Mouse (Mus musculus) bone marrow, adult 2 months (tissue): ENCODE measurements around the gene Olfr1124. TPM values are rescaled to one million over a fixed set of nuclear protein-coding genes. Genes with fewer than 3 reads are reported as not detected.

Experiments
- H3K27ac ChIP-seq: fragments of 200-500 bp; 2 replicates; pipeline ENCODE4 v1.5.1; 2012; ENCODE audit warnings: low read depth, mild to moderate bottlenecking, control low read depth, inconsistent platforms, low read length; ENCODE audit not compliant: control insufficient read depth, poor library complexity, insufficient read depth
- H3K4me1 ChIP-seq: fragments of 200-500 bp; 2 replicates; pipeline ENCODE4 v1.6.1; 2011; ENCODE audit warnings: low read length; ENCODE audit not compliant: control insufficient read depth, insufficient read depth
- H3K4me3 ChIP-seq: fragments of 200-500 bp; replicated peaks from 2 replicates; pipeline ENCODE3; 2011; ENCODE audit warnings: mild to moderate bottlenecking, low read depth, low read length, control low read depth; ENCODE audit not compliant: control insufficient read depth
- CTCF ChIP-seq: fragments of 200-500 bp; IDR thresholded peaks from 2 replicates; pipeline ENCODE4 v1.5.1; 2011; ENCODE audit warnings: low read length, control low read depth; ENCODE audit not compliant: control insufficient read depth, insufficient read depth
- POLR2A ChIP-seq: fragments of 200-500 bp; IDR thresholded peaks from 2 replicates; pipeline ENCODE4 v1.6.1; 2011; ENCODE audit warnings: low read depth, mild to moderate bottlenecking, control low read depth, low read length, borderline replicate concordance; ENCODE audit not compliant: control insufficient read depth
- WGBS: fragments of 180-500 bp; shearing (Covaris S2); methylation state at CpG from one replicate; pipeline ENCODE4 v1.1.7; 2018; 5-methylcytosine and 5-hydroxymethylcytosine counted together
- polyA plus RNA-seq: library from polyadenylated mRNA; stranded (reverse); fragments of >200 nt; gene quantifications from 2 replicates; pipeline ENCODE4 v1.2.4, GENCODE M21; 2011; ENCODE audit warnings: low replicate concordance; ENCODE audit not compliant: missing spikeins, insufficient read depth, insufficient read length

Gene Olfr1124
- polyA plus RNA-seq, 1 experiment, result 1.2 TPM

- Histone ChIP-seq H3K27ac (no peak overlapping the region), H3K4me1 (no peaks in the 10 kb centered on the region), H3K4me3 (no peak overlapping the region)
- TF ChIP-seq CTCF (no peak), POLR2A (no peak)
Observed at GRCm38 (mm10) chr2:87480207-87480606, 50.1 kb downstream of the Olfr1124 start.

GRCm38 (mm10) chr2:87481158-87481557 lies 51.1 kb downstream of the Olfr1124 start:
- no peak overlapping the region for H3K27ac ChIP-seq
- no peak for TF ChIP-seq POLR2A
- TF ChIP-seq CTCF, result no peak
- no peaks in the 10 kb centered on the region for H3K4me1 ChIP-seq
- 72% methylated on average over 4 of the region's 4 CpGs for WGBS
- no peak overlapping the region for H3K4me3 ChIP-seq

DNA sequence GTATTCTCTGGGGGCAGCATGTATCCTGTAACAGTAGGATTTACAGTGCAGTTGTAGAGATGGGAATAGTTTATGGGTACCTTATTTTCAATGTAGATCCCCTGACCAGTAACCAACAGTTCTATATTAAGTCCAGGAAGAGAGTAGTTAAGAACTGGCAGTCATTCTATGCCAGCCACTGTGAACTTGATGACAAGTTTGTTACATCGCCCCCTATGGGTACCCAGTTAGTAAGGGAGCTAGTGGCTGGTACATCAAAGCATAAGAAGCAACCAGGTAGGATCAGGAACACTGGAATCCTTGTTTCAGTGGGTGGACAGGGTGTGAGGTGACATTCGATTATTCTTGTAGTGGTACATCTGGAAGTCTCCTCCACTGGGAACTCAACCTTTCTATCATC lies 52.2 kb downstream of the Olfr1124 start:
- Histone ChIP-seq H3K27ac (no peak overlapping the region), H3K4me3 (no peak overlapping the region), H3K4me1 (no peaks in the 10 kb centered on the region)
- TF ChIP-seq CTCF (no peak), POLR2A (no peak)
- WGBS, result 58% methylated on average over 2 of the region's 2 CpGs

Other genes with a start within 250 kb of the Olfr1124 start
- gene Olfr1112, start 242.5 kb upstream of the Olfr1124 start, polyA plus RNA-seq, result 1.6 TPM in 1 of 2 replicates, not detected in the other
- gene Olfr1113, start 221.3 kb upstream of the Olfr1124 start, polyA plus RNA-seq, result not detected in 2 replicates
- gene Olfr1115, start 182.3 kb upstream of the Olfr1124 start, polyA plus RNA-seq, result not detected in 2 replicates
- gene Olfr1116, start 162.7 kb upstream of the Olfr1124 start, polyA plus RNA-seq, result 0.13 TPM in 1 of 2 replicates, not detected in the other
- gene Olfr1118, start 122.7 kb upstream of the Olfr1124 start, polyA plus RNA-seq, result not detected in 2 replicates
- not detected in 2 replicates for gene Olfr1120, start 75.5 kb upstream of the Olfr1124 start, polyA plus RNA-seq
- not detected in 2 replicates for gene Olfr1121, start 60.4 kb upstream of the Olfr1124 start, polyA plus RNA-seq
- not detected in 2 replicates for gene Olfr1122, start 44.4 kb upstream of the Olfr1124 start, polyA plus RNA-seq
- gene Olfr1123, start 13.6 kb upstream of the Olfr1124 start, polyA plus RNA-seq, result not detected in 2 replicates
- not detected in 2 replicates for gene Olfr1126, start 23.7 kb downstream of the Olfr1124 start, polyA plus RNA-seq
- not detected in 2 replicates for gene Pramel7, start 66.8 kb downstream of the Olfr1124 start, polyA plus RNA-seq
- 1.5 TPM in 1 of 2 replicates, not detected in the other for gene Pramel6, start 76.3 kb downstream of the Olfr1124 start, polyA plus RNA-seq
- gene Olfr153, start 101.5 kb downstream of the Olfr1124 start, polyA plus RNA-seq, result not detected in 2 replicates
- not detected in 2 replicates for gene Olfr1128, start 115.3 kb downstream of the Olfr1124 start, polyA plus RNA-seq
- gene Olfr1129, start 143.6 kb downstream of the Olfr1124 start, polyA plus RNA-seq, result not detected in 2 replicates
- gene Olfr1130, start 175.9 kb downstream of the Olfr1124 start, polyA plus RNA-seq, result not detected in 2 replicates
- not detected in 2 replicates for gene Olfr1131, start 196.8 kb downstream of the Olfr1124 start, polyA plus RNA-seq
- not detected in 2 replicates for gene Olfr1132, start 207.3 kb downstream of the Olfr1124 start, polyA plus RNA-seq
- gene Olfr1133, start 217.1 kb downstream of the Olfr1124 start, polyA plus RNA-seq, result not detected in 2 replicates
- not detected in 2 replicates for gene Olfr1134, start 228.2 kb downstream of the Olfr1124 start, polyA plus RNA-seq
- gene Olfr1135, start 243.4 kb downstream of the Olfr1124 start, polyA plus RNA-seq, result not detected in 2 replicates